In genomic region chr10:123183243-123183642, GRCm38 (mm10) we compare ENCODE assay signal across 10 mouse cellular contexts. TPM values are rescaled to one million over a fixed set of nuclear protein-coding genes. Genes with fewer than 3 reads are reported as not detected.
A peak's percentile ranks its signal among the peaks of the same experiment; 100 is the strongest.
DNase-seq lines count a peak whose midpoint lies in the region; ATAC-seq and TF ChIP-seq lines count a peak whose summit lies in the region.
"Had no signal": no experiment of that assay in that cellular context is flagged by ENCODE, and none has a peak within 500 bp of the region (broad histone marks: within the 10 kb centered on the region; RNA-seq: fewer than 3 reads in every experiment).

No protein-coding gene starts in this region.

- H3K4me1 ChIP-seq in lung, embryonic 14.5 days (ENCODE audit: insufficient read depth), result peaks cover 6% of the 10 kb centered on the region
- H3K4me1 ChIP-seq in stomach, postnatal 0 days (replicated peaks; ENCODE audit: control insufficient read depth, insufficient read depth), result peaks cover 3% of the 10 kb centered on the region; the same call in 1 of the 2 replicates

- H3K9me3 ChIP-seq in lung, embryonic 14.5 days (ENCODE audit: low read depth, low read length), result no peaks in the 10 kb centered on the region
- H3K9me3 ChIP-seq in stomach, postnatal 0 days (ENCODE audit: control insufficient read depth, low read length), result no peaks in the 10 kb centered on the region
- H3K9me3 ChIP-seq: heart, embryonic 13.5 days had no signal

- H3K4me3 ChIP-seq in lung, embryonic 14.5 days (ENCODE audit: low read depth, low read length), result no peak overlapping the region
- H3K4me3 ChIP-seq in stomach, postnatal 0 days (ENCODE audit: low read depth, low read length), result no peak overlapping the region
- H3K4me3 ChIP-seq: heart, embryonic 13.5 days had no signal

- no peak for TF ChIP-seq CTCF in lung, embryonic 14.5 days (IDR thresholded peaks at IDR 0.05; ENCODE audit: low read depth)
- no peak for TF ChIP-seq CTCF in stomach, postnatal 0 days (IDR thresholded peaks at IDR 0.05; ENCODE audit: low read depth)

- no peaks in the 10 kb centered on the region for H3K27me3 ChIP-seq in lung, embryonic 14.5 days (ENCODE audit: insufficient read depth, low read length)
- no peaks in the 10 kb centered on the region for H3K27me3 ChIP-seq in stomach, postnatal 0 days (ENCODE audit: control insufficient read depth, insufficient read depth, low read length)
- H3K27me3 ChIP-seq: heart, embryonic 13.5 days had no signal

- no peak overlapping the region for H3K4me2 ChIP-seq in lung, embryonic 14.5 days
- H3K4me2 ChIP-seq in stomach, postnatal 0 days (replicated peaks; ENCODE audit: low read depth), result no peak overlapping the region
- H3K4me2 ChIP-seq: heart, embryonic 13.5 days had no signal

- ATAC-seq in lung, embryonic 14.5 days (ENCODE audit: insufficient read depth), result no peak; the same call in 1 of the 2 replicates
- peak; percentile 80 for ATAC-seq in stomach, postnatal 0 days (ENCODE audit: low FRiP score, low TSS enrichment)

- TF ChIP-seq EP300 in stomach, postnatal 0 days (optimal IDR thresholded peaks at IDR 0.05), result no peak

- H3K36me3 ChIP-seq in lung, embryonic 14.5 days (ENCODE audit: insufficient read depth), result peaks cover 25% of the 10 kb centered on the region
- H3K36me3 ChIP-seq in stomach, postnatal 0 days (ENCODE audit: control insufficient read depth, insufficient read depth, low read length), result no peaks in the 10 kb centered on the region

- WGBS in lung, embryonic 14.5 days, result 39% methylated on average over 7 of the region's 7 CpGs
- whole genome bisulfite sequencing in stomach, postnatal 0 days, result 26% methylated on average over 7 of the region's 7 CpGs

- no peak overlapping the region for H3K9ac ChIP-seq in lung, embryonic 14.5 days
- no peak overlapping the region for H3K9ac ChIP-seq in stomach, postnatal 0 days (ENCODE audit: low read length)

- no peak overlapping the region for H3K27ac ChIP-seq in lung, embryonic 14.5 days (ENCODE audit: low read depth)
- H3K27ac ChIP-seq in stomach, postnatal 0 days (replicated peaks), result no peak overlapping the region
- H3K27ac ChIP-seq: heart, embryonic 13.5 days; macrophage had no signal

- DNase-seq in lung, embryonic 14.5 days, result peak; percentile 23
- no peak for DNase-seq in lung, postnatal 14 days
- peak; percentile 82 to 86 for DNase-seq in cerebellum, postnatal 25 days
- DNase-seq in kidney, postnatal 14 days, result peak; percentile 48
- DNase-seq in stomach, postnatal 0 days (ENCODE audit: low spot score), result peak; percentile 62
- DNase-seq in MN1 (ENCODE audit: low spot score), result no peak
- no peak for DNase-seq in embryo, embryonic 11 days
- DNase-seq in ovary, postnatal 36 days (ENCODE audit: low spot score), result no peak

RNA-seq across cellular contexts. Expression of gene Usp15, which starts 13.6 kb away (rescaled TPM):
- 81.1 and 97.4 TPM in 2 replicates for polyA plus RNA-seq in lung, embryonic 14.5 days (2014; fragmentation: Nextera tagmentation; extraction: Ambion mirVana)
- polyA plus RNA-seq in stomach, postnatal 0 days (2015; fragmentation: Nextera tagmentation; extraction: Ambion mirVana), result 55.7 and 55.9 TPM in 2 replicates

Comparison
In these comparisons a context has a peak if more than half of its experiments do, and no peak if none do; other contexts are left out.
1. DNase-seq: peak in lung, embryonic 14.5 days (single experiment), cerebellum, postnatal 25 days (2 of 2), kidney, postnatal 14 days (single experiment) and stomach, postnatal 0 days (single experiment); none in lung, postnatal 14 days (single experiment), MN1 (single experiment), embryo, embryonic 11 days (single experiment) and ovary, postnatal 36 days (single experiment).